Mouse (Mus musculus): ENCODE data around the gene Arg2.
A peak's percentile ranks its signal among the peaks of the same experiment; 100 is the strongest.
"Not testable (repeated sequence)": the region's sequence is repeated elsewhere in the genome, so short reads cannot be mapped to it uniquely, and the experiment has no call there.

Arg2 gene

GRCm38 (mm10) chr12:79171269-79171995 is 40.9 kb downstream of the Arg2 start:
- no peak for DNase-seq

GRCm38 (mm10) chr12:79172019-79172941 is 41.7 kb downstream of the Arg2 start, which contains the start of gene Vti1b:
Gene Vti1b, minus strand, starts transcription at chr12:79172667.
- DNase-seq, result peak; percentile 91 to 93

- DNase-seq, result no peak
Measured at GRCm38 (mm10) chr12:79173721-79174120, 43.1 kb downstream of the Arg2 start.

GRCm38 (mm10) chr12:79175998-79176397 is 45.4 kb downstream of the Arg2 start:
- no peak for DNase-seq

GRCm38 (mm10) chr12:79185160-79185559 is 54.6 kb downstream of the Arg2 start:
- not testable (repeated sequence) for DNase-seq

- peak; percentile 69 to 72 for DNase-seq
Measured at GRCm38 (mm10) chr12:79190931-79191673, 60.5 kb downstream of the Arg2 start.

GRCm38 (mm10) chr12:79191701-79192100 is 61.1 kb downstream of the Arg2 start:
- DNase-seq, result peak; percentile 72 to 84

- no peak for DNase-seq
Measured at GRCm38 (mm10) chr12:79192193-79192592, 61.6 kb downstream of the Arg2 start, which contains the start of gene Rdh11. Gene Rdh11, minus strand, starts transcription at chr12:79192293.

GRCm38 (mm10) chr12:79193441-79193840 is 62.9 kb downstream of the Arg2 start:
- DNase-seq, result peak; percentile 75 to 88

- DNase-seq, result no peak
Measured at GRCm38 (mm10) chr12:79197105-79197504, 66.5 kb downstream of the Arg2 start.

- no peak for DNase-seq
Measured at GRCm38 (mm10) chr12:79201882-79202281, 71.3 kb downstream of the Arg2 start.

Measured in kidney, postnatal 36 days (tissue).